Mouse (Mus musculus): ENCODE data around the gene Eif2ak4.

Eif2ak4 gene

DNA sequence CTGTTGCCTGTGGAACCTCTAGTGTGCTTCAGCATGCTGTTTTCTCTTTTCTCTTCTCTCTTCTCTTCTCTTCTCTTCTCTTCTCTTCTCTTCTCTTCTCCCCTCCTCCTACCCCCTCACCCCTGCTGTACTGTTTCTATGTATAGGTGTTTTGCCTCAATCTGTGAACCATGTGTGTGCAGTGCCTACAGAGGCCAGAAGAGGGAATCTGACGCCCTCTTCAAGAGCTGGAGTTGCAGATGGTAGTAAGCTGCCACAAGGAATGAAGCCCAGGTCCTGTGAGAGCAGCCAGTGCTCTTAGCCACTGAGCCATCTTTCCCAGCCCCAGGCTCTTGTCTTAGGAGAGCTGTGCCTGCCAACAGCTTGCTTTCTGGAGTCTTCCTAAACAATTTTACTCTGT lies 78.2 kb downstream of the Eif2ak4 start:
- DNase-seq = peak; percentile 46

- DNase-seq = no peak
Measured at GRCm38 (mm10) chr2:118468354-118468753, 79.9 kb downstream of the Eif2ak4 start.

- no peak for DNase-seq
Measured at GRCm38 (mm10) chr2:118478833-118479549, 90.6 kb downstream of the Eif2ak4 start.

DNA sequence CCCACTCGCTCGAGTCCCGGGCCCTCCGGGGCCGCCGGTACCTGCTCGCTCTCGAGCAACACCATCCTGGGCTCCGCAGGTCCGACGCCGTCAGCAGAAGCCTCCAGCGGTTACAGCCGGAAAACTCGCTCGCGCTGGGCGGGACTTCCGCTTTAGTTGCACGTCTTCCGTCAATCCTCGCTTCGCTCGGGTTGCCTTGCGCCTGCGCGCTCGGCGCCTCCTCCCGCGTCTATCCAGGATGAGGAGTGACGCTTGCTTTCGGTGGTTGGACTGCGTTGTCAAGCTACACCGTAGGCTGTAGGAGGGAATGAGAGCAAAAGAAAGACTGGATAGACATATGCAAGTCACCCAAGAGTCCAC lies 91.1 kb downstream of the Eif2ak4 start, which contains the start of gene Srp14:
Srp14 (minus strand) TSS at position 162 of the 360 bp plus-strand sequence.
- peak; percentile 96 for DNase-seq

- DNase-seq = no peak
Measured at GRCm38 (mm10) chr2:118480886-118481285, 92.5 kb downstream of the Eif2ak4 start.

GRCm38 (mm10) chr2:118483032-118483431 lies 94.6 kb downstream of the Eif2ak4 start:
- peak; percentile 58 for DNase-seq

GRCm38 (mm10) chr2:118484386-118484898 lies 96.0 kb downstream of the Eif2ak4 start:
- no peak for DNase-seq

- DNase-seq = no peak
Measured at GRCm38 (mm10) chr2:118485415-118485814, 97.0 kb downstream of the Eif2ak4 start.

GRCm38 (mm10) chr2:118486933-118487332 lies 98.5 kb downstream of the Eif2ak4 start:
- DNase-seq = peak; percentile 96

- peak; percentile 86 for DNase-seq
Measured at GRCm38 (mm10) chr2:118487806-118488205, 99.4 kb downstream of the Eif2ak4 start.

DNA sequence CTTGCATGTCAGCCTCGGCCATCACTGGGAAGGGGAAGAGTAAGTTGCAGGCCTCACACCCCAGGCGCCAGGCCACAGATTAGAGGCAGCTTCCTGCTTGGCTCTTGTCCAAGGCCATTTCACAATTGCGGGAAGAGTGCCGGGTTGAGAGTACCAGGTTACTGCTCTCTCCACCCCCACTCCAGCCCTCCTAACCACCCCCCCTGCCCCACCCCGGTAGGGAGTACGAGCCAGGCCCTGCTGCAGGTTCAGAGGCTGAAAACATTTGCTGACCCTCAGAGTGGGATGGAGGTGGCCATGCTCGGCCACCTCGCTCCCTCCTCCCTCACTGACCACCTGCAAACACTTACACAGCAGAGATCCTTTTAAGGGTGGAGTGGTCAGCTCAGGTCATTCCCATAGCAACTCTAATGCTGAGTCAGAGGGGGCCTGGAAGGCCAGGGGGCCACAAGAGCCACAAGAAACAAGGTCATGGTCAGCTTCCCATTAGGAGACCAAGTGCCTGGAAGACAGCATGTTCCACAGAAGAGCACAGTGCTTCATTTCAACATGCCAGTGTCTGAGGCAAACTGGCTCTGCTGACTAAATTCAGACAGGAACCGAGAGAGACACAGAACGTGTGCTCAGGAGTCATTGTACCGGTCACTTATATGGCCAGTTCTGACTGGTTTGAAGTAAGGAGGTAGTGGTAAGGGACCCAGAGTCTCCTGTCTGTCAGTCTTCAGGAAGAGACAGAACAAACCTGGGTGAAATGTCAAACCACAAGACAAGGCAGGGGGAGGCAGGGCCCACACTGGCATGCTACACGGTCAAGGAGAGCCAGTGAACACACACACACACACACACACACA lies 102.0 kb downstream of the Eif2ak4 start:
- DNase-seq = peak; percentile 62

DNA sequence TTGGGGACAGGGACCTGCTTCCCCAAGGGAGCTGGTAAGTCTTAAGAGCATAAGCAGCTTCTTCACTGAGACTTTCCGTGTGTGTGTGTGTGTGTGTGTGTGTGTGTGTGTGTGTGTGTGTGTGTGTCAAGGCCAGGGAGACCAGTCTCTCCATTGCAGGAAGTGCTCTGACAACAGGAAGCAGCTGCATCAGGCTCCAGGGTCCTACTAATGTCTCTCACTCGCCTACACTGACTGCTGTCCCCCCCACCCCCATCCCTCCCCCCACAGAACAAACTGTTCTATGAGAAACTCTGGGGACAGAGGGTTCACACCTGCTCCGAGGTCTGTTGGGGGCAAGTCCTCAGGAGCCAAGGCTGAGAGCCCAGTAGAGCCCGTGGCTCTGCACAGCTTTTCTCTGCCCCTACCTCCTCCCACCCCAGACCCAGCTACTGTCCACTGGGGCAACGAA lies 102.9 kb downstream of the Eif2ak4 start:
- DNase-seq = peak; percentile 79

DNA sequence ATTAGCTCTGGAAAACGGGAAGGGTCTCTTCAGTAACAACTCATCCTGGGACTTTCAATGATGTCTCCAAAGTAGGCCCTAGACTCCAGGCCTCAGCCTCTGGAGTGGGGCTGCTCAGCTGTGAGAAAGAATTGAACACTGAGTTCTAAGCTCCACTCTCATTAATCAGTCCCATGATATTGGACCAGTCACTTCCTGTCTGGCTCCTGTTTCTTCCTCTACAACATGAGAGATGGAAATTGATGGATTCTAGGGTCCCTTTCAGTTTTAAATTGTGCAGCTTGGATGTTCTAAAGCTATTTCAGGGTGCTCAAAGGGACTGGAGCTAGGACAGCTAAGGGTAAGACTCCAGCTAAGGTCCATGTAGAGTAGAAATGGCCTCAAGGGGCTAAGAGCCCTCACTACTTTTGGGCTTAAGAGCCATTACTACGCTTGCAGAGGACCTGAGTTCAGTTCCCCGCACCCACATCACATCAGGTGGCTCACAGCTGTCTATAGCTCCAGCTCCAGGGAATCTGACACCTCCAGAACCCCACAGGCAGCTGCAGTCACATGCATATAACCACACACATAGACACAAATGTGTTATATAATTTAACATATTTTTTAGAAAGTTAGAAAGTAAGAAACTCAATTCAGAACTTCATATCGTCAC lies 103.5 kb downstream of the Eif2ak4 start:
- peak; percentile 61 for DNase-seq

- DNase-seq = peak; percentile 80
Measured at GRCm38 (mm10) chr2:118495024-118495423, 106.6 kb downstream of the Eif2ak4 start.

- peak; percentile 47 for DNase-seq
Measured at GRCm38 (mm10) chr2:118497890-118498289, 109.5 kb downstream of the Eif2ak4 start.

DNA sequence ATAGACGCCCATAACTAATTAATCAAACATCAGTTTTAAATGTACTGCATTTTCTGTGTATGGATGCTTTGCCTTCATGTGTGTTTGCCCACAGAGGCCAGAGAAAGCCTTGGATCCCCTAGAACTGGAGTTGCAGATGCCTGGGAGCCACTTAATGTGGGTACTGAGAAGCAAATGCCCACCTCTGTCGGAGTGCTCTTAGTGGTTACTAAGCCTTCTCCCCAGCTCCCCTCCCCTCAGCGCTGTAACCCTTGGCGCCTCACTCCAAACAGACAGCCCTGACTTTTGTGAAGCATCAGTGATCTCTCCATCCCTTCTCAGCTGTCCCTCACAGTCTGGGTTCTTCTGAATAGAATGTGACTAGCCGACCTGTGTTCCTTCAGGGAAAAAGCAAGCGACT lies 110.1 kb downstream of the Eif2ak4 start:
- peak; percentile 70 for DNase-seq

DNA sequence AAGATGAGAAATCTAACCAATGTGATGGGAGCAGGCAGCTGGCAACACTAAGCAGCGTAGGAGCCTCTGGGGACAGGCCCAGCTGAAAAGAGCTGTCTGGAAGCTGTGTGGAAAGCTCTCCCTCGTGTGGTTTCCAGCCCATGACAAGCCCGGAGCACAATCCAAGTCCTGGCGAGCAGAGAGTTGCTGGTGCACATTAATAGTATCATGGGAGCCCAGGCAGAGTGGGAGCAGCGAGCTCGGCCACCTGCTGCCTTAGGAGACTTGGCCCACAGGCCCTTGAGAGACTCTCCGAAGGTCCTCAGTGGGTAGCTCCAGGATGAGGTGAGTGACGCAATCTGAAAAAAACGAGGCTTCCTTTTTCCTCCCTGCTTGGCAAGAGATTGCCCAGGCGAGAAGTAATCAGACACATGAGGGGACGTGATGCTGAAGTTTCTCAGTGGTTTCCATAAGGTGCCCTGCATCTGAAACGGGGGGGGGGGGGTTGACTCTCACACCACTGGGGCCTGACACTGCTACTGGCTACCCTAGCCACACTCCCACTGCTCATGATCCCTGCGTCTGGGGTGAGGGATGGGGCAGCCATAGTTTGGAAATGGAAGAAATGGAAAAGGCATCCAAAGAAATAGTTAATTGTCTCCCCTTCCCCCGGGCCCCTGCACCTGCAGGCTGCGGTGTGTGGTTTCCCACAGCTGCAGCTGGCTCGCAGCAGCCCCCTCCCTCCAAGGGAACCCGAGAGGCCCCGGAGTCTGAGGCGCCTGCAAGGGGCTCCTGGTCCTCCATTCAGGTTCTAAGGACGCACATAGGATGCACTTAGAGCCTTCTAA lies 110.9 kb downstream of the Eif2ak4 start:
- peak; percentile 91 for DNase-seq

DNA sequence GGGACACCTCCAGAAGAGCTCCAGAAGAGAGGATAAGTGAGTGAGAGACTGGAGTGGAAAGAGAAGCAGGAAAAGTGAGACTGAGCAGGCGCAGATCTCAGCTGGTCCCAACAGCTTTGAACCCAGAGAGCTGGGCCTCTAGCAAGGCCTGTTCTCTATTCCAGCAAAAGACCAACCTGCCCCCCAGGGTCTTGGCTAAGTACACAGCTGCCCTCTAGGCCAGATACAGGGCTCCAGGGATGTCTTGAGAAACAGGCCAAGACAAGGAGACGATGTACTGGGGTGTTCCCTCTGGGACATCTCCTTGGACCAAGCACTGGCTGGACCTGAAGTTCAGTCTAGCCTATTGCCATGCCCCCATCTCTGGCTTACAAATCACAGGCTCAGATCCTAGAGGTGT lies 111.8 kb downstream of the Eif2ak4 start:
- DNase-seq = peak; percentile 63

DNA sequence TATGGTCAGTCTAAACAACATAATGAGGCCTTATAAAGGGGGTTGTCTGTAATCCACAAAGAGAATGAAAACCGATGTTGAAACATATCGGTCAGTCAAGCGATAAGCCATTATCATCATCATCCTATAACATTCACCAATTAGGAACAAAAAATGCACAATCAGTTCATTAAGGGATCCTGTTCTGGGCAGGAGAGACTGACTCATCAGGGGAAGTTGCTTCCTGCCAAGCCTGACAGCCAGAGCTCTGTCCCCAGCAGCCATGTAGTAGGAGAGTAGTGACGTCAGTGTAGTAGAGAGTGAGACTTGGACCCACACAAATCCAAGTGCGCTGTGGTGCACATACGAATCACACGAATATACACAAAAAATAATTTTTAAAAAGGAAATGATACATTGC lies 118.7 kb downstream of the Eif2ak4 start:
- DNase-seq = no peak

DNA sequence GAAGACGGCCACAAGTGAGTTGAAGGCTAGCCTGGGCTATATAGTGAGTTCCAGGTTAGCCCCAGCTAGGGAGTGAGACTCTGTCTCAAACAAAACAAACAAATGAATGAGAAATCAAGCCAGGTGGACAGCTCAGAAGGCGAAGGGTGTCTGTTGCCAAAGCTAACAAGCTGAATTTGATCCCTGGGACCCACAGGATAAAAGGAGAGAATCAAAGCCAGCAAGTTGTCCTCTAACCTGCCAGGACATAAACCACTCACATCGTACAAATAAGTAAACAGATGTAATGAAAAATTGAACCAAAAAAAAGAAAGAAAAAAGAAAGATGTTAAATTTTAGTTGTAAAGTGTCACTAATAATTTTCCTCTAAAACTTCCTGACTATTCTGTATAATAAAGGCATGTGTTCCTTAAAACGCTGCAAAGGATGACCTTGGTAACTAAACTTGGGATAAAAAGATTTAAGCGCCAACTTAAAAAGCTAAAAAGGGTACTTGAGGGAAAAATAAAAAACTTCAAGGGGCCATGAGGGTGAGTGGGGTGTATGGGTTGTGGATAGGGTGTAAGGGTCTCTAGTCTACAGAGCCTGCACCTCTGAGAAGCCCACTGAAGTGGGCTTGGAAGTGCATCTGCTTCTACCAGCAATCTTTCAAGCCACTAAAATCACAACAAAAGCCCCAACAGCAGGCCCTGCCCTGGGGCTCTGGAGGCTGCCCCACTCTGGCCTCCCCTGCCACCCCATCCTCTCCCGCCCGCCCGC lies 121.4 kb downstream of the Eif2ak4 start:
- no peak for DNase-seq

Data from thymus, postnatal 4 days (tissue).